Mouse (Mus musculus): ENCODE data around the gene Wdr82.
A peak's percentile ranks its signal among the peaks of the same experiment; 100 is the strongest.

Gene Wdr82

GRCm38 (mm10) chr9:106199535-106200272, 29.0 kb downstream of the Wdr82 start, which contains the start of gene Ppm1m:
Ppm1m (minus strand) TSS chr9:106199746.
- DNase-seq = no peak

- DNase-seq = no peak
These were observed 31.2 kb downstream of the Wdr82 start for GRCm38 (mm10) chr9:106201895-106202294.

GRCm38 (mm10) chr9:106202819-106203636, 32.3 kb downstream of the Wdr82 start, which contains the start of gene Twf2:
Twf2 (plus strand) TSS chr9:106203108.
- DNase-seq = peak; percentile 93

GRCm38 (mm10) chr9:106203990-106204851, 33.5 kb downstream of the Wdr82 start:
- peak; percentile 86 for DNase-seq

- no peak for DNase-seq
These were observed 35.1 kb downstream of the Wdr82 start for GRCm38 (mm10) chr9:106205713-106206290.

GRCm38 (mm10) chr9:106206515-106206914, 35.8 kb downstream of the Wdr82 start:
- peak; percentile 29 for DNase-seq

- no peak for DNase-seq
These were observed 37.5 kb downstream of the Wdr82 start for GRCm38 (mm10) chr9:106208181-106208580.

GRCm38 (mm10) chr9:106209954-106210353, 39.2 kb downstream of the Wdr82 start:
- no peak for DNase-seq

GRCm38 (mm10) chr9:106210853-106211609, 40.3 kb downstream of the Wdr82 start:
- no peak for DNase-seq

- peak; percentile 85 for DNase-seq
These were observed 41.2 kb downstream of the Wdr82 start for GRCm38 (mm10) chr9:106211680-106212593.

- DNase-seq = peak; percentile 56
These were observed 41.9 kb downstream of the Wdr82 start for GRCm38 (mm10) chr9:106212594-106212981.

GRCm38 (mm10) chr9:106215341-106216125, 44.8 kb downstream of the Wdr82 start:
- no peak for DNase-seq

GRCm38 (mm10) chr9:106216971-106217370, 46.2 kb downstream of the Wdr82 start:
- no peak for DNase-seq

- no peak for DNase-seq
These were observed 50.3 kb downstream of the Wdr82 start for GRCm38 (mm10) chr9:106220894-106221523.

GRCm38 (mm10) chr9:106222261-106222851, 51.6 kb downstream of the Wdr82 start, which contains the start of gene Tlr9:
Tlr9 (plus strand) TSS chr9:106222598.
- DNase-seq = no peak

GRCm38 (mm10) chr9:106222994-106223393, 52.3 kb downstream of the Wdr82 start:
- no peak for DNase-seq

- no peak for DNase-seq
These were observed 54.9 kb downstream of the Wdr82 start for GRCm38 (mm10) chr9:106225469-106226150.

GRCm38 (mm10) chr9:106226151-106226682, 55.5 kb downstream of the Wdr82 start:
- peak; percentile 35 for DNase-seq
